Mouse (Mus musculus) neural tube, embryonic 11.5 days (tissue): ENCODE results near the gene Hspa4l. TPM values are rescaled to one million over a fixed set of nuclear protein-coding genes. Genes with fewer than 3 reads are reported as not detected.
"Not testable (repeated sequence)": the region's sequence is repeated elsewhere in the genome, so short reads cannot be mapped to it uniquely, and the experiment has no call there.

Experiments used
- ATAC-seq: fragments of 200-750 bp; cut with Nextera tagmentation; 2 replicates; pipeline ENCODE4 v1.8.0; 2017; ENCODE audit warnings: moderate number of reproducible peaks, mild to moderate bottlenecking, moderate TSS enrichment, moderate library complexity; ENCODE audit not compliant: insufficient read depth, low FRiP score, low TSS enrichment
- DNase-seq: peaks from one replicate; pipeline ENCODE4 v3.0.0-alpha.2; 2015; ENCODE audit warnings: low spot score
- H3K27ac ChIP-seq: fragments of 300-500 bp; sonication (generic); 2 replicates; pipeline ENCODE4 v1.5.1; 2014; ENCODE audit warnings: low read depth, mild to moderate bottlenecking, low read length
- H3K27me3 ChIP-seq: fragments of 300-500 bp; sonication (generic); 2 replicates; pipeline ENCODE4 v1.6.1; 2014; ENCODE audit warnings: mild to moderate bottlenecking, low read length, mixed read lengths; ENCODE audit not compliant: control insufficient read depth, insufficient read depth
- H3K36me3 ChIP-seq: fragments of 300-500 bp; sonication (generic); 2 replicates; pipeline ENCODE4 v1.6.1; 2014; ENCODE audit warnings: mild to moderate bottlenecking, low read length, moderate library complexity, mixed read lengths; ENCODE audit not compliant: control insufficient read depth, insufficient read depth
- H3K4me1 ChIP-seq: fragments of 300-500 bp; sonication (generic); 2 replicates; pipeline ENCODE4 v1.6.1; 2014; ENCODE audit warnings: low read length, mixed read lengths; ENCODE audit not compliant: control insufficient read depth, insufficient read depth
- H3K4me2 ChIP-seq: fragments of 300-500 bp; sonication (generic); 2 replicates; pipeline ENCODE4 v1.6.1; 2014; ENCODE audit warnings: low read depth, mild to moderate bottlenecking, moderate library complexity
- H3K4me3 ChIP-seq: fragments of 300-500 bp; sonication (generic); 2 replicates; pipeline ENCODE4 v1.5.1; 2014; ENCODE audit warnings: low read depth, low read length
- H3K9ac ChIP-seq: fragments of 300-500 bp; sonication (generic); 2 replicates; pipeline ENCODE4 v1.6.1; 2014; ENCODE audit warnings: mild to moderate bottlenecking, low read length
- H3K9me3 ChIP-seq: fragments of 300-500 bp; sonication (generic); 2 replicates; pipeline ENCODE4 v1.6.1; 2016; ENCODE audit warnings: low read length; ENCODE audit not compliant: control insufficient read depth
- WGBS: fragments of 180-500 bp; shearing (Covaris S2); extraction: QIAGEN DNeasy Blood & Tissue Kit; methylation state at CpG from one replicate; pipeline ENCODE4 v1.1.7; 2014; 5-methylcytosine and 5-hydroxymethylcytosine counted together
- polyA plus RNA-seq: library from polyadenylated mRNA; unstranded; fragments of >200 nt; fragmentation: Nextera tagmentation; extraction: Ambion mirVana; gene quantifications from 2 replicates; pipeline ENCODE4 v1.2.1, GENCODE M21; 2014

Hspa4l gene
- polyA plus RNA-seq, 1 experiment from 2014 or later, result 63.1 TPM

DNA sequence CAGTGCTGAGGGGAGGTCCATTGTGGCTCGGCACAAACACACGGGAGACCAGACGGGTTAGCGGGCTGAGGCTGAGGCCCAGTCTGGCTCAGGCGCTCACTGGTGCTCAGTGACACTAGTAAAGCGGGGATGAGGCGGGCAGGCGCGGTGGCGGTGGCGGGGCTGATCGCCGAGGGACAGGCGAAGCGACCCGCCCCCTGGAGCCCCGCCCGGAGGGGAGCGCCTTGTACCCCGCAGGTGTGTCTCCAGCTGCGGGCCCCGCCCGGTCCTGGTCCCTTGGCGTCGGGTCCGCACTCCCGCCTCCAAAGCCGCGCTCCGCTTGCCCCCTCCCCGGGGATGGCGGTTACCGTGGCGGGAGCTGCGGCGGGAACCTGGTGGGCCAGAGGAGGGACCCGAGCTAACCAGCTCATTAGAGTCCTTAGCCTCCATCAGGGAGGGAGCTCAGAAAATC, 56.1 kb downstream of the Hspa4l start:
- no peaks in the 10 kb centered on the region; the same call in 1 of the 2 replicates for H3K36me3 ChIP-seq
- peak overlapping the region; percentile 78 for H3K4me3 ChIP-seq
- WGBS, result 0% methylated on average over 26 of the region's 37 CpGs
- H3K9ac ChIP-seq, result peak overlapping the region; percentile 86
- H3K27ac ChIP-seq, result 0 out of 2 replicates have a peak overlapping the region, but pooled peaks have one; percentile 11
- no peaks in the 10 kb centered on the region for H3K9me3 ChIP-seq
- H3K4me1 ChIP-seq, result no peaks in the 10 kb centered on the region
- DNase-seq (no peak), ATAC-seq (peak; percentile 81)
- H3K27me3 ChIP-seq, result no peaks in the 10 kb centered on the region
- peak overlapping the region; percentile 87 for H3K4me2 ChIP-seq

DNA sequence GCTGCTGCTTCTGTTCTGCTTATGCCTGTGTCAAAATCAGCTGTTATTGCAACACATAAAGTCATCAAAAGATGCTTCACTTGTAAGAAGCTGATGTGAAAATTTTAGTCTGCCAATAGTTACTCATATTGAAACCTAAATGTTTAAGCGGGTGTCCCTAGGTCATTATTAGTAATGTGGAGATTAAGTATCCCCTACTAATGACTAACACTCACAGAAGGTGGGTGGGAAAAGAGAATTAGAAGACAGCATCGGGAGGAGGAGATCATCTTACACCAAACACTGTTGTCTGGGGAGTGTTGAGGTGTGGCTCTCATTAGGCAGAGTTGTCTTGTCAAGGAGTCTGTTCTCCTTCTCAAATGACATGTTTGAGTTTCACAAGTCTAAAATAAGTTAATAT, 62.6 kb downstream of the Hspa4l start:
- no peak for ATAC-seq
- Histone ChIP-seq H3K36me3 (peaks cover 8% of the 10 kb centered on the region), H3K27ac (no peak overlapping the region), H3K27me3 (no peaks in the 10 kb centered on the region), H3K4me1 (no peaks in the 10 kb centered on the region), H3K9me3 (no peaks in the 10 kb centered on the region), H3K4me2 (no peak overlapping the region), H3K4me3 (no peak overlapping the region), H3K9ac (no peak overlapping the region)
- WGBS, result 75% methylated on average over 2 of the region's 2 CpGs
- no peak for DNase-seq

DNA sequence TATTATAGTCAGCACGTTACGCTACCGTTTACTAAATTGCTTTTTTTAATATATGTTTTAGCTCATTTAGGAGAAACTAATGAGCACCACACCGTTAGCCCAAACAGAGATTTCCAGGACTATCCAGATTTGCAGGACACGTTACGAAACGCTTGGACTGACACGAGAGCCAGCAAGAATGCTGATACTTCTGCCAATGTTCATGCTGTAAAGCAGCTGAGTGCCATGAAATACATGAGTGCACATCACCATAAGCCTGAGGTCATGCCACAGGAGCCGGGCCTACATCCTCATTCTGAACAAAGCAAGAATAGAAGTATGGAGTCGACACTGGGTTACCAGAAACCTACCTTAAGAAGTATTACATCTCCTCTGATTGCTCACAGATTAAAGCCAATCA, 64.4 kb downstream of the Hspa4l start:
- Histone ChIP-seq H3K9me3 (no peaks in the 10 kb centered on the region), H3K9ac (no peak overlapping the region), H3K27me3 (no peaks in the 10 kb centered on the region), H3K36me3 (peaks cover 12% of the 10 kb centered on the region), H3K4me1 (no peaks in the 10 kb centered on the region), H3K4me3 (no peak overlapping the region), H3K27ac (no peak overlapping the region), H3K4me2 (no peak overlapping the region)
- DNase-seq, result no peak
- no peak for ATAC-seq
- WGBS, result 96% methylated on average over 10 of the region's 10 CpGs

GRCm38 (mm10) chr3:40809894-40810293, 65.6 kb downstream of the Hspa4l start:
- DNase-seq, result no peak
- WGBS, result 77% methylated on average over 2 of the region's 2 CpGs
- H3K9me3 ChIP-seq, result no peaks in the 10 kb centered on the region
- no peak for ATAC-seq
- no peaks in the 10 kb centered on the region for H3K27me3 ChIP-seq
- H3K36me3 ChIP-seq, result peaks cover 12% of the 10 kb centered on the region
- no peak overlapping the region for H3K27ac ChIP-seq
- no peak overlapping the region for H3K4me3 ChIP-seq
- no peak overlapping the region for H3K9ac ChIP-seq
- no peak overlapping the region for H3K4me2 ChIP-seq
- no peaks in the 10 kb centered on the region for H3K4me1 ChIP-seq

- no peak overlapping the region for H3K9ac ChIP-seq
- H3K27ac ChIP-seq, result no peak overlapping the region
- DNase-seq (no peak), ATAC-seq (no peak)
- H3K4me3 ChIP-seq, result no peak overlapping the region
- WGBS, result 94% methylated on average over 2 of the region's 2 CpGs
- no peak overlapping the region for H3K4me2 ChIP-seq
- H3K36me3 ChIP-seq, result peaks cover 15% of the 10 kb centered on the region
- H3K27me3 ChIP-seq, result no peaks in the 10 kb centered on the region
- H3K4me1 ChIP-seq, result no peaks in the 10 kb centered on the region
- H3K9me3 ChIP-seq, result no peaks in the 10 kb centered on the region
These were observed 69.0 kb downstream of the Hspa4l start for GRCm38 (mm10) chr3:40813275-40813674.

GRCm38 (mm10) chr3:40845521-40845920, 101.2 kb downstream of the Hspa4l start:
- not testable (repeated sequence) for DNase-seq, H3K9me3 ChIP-seq, H3K27me3 ChIP-seq, H3K4me2 ChIP-seq, ATAC-seq, H3K4me3 ChIP-seq, H3K36me3 ChIP-seq, H3K4me1 ChIP-seq, H3K27ac ChIP-seq
- H3K9ac ChIP-seq, result 0 out of 2 replicates have a peak overlapping the region, but pooled peaks have one; percentile 18
- 88% methylated on average over 5 of the region's 6 CpGs for WGBS

Other genes starting within 250 kb of the Hspa4l start
- 7.6 and 8.1 TPM in 2 replicates for gene Intu, start 213.2 kb upstream of the Hspa4l start, polyA plus RNA-seq
- 0.24 and 0.32 TPM in 2 replicates for gene Slc25a31, start 35.6 kb upstream of the Hspa4l start, polyA plus RNA-seq
- gene Plk4, start 55.5 kb downstream of the Hspa4l start, polyA plus RNA-seq, result 61.3 and 63.5 TPM in 2 replicates
- 7.5 and 7.7 TPM in 2 replicates for gene Mfsd8, start 102.4 kb downstream of the Hspa4l start, polyA plus RNA-seq
- gene Abhd18, start 102.5 kb downstream of the Hspa4l start, polyA plus RNA-seq, result 5.1 and 6.4 TPM in 2 replicates
- gene 1700034I23Rik, start 158.0 kb downstream of the Hspa4l start, polyA plus RNA-seq, result 0.30 TPM in 1 of 2 replicates, not detected in the other
- gene Larp1b, start 205.3 kb downstream of the Hspa4l start, polyA plus RNA-seq, result 2.3 and 3.7 TPM in 2 replicates